In the genomic region with DNA sequence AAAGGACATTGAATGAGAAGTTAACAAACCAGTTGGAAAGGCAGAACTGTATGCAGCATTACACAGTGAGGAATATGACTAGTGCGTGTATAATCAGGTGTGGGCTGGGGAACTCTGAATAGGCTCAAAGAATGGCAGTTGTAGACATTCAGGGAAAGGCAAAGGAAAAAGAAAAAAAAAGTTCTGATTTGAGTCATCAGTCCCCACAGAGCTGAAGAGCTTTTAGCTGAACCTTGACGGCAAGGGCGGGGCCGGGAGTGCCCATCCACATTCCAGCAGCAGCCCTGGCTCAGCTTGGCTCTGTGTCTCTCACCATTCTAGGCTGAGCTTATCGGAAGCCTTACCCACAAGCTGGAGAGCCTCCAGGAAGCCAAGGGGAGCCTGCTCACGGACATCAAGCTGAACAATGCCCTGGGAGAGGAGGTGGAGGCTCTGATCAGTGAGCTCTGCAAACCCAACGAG, we compare ENCODE assay signal across 9 mouse cellular contexts.
DNase-seq lines count a peak whose midpoint lies in the region; ATAC-seq lines count a peak whose summit lies in the region.
"Had no signal": no experiment of that assay in that cellular context is flagged by ENCODE, and none has a peak within 500 bp of the region (broad histone marks: within the 10 kb centered on the region; RNA-seq: fewer than 3 reads in every experiment).

No protein-coding gene starts in this region.

- H3K4me3 ChIP-seq in intestine, embryonic 14.5 days (ENCODE audit: low read depth, low read length): no peak overlapping the region
- no peak overlapping the region for H3K4me3 ChIP-seq in stomach, embryonic 14.5 days (ENCODE audit: low read depth, low read length)

- no peaks in the 10 kb centered on the region for H3K27me3 ChIP-seq in intestine, embryonic 14.5 days (replicated peaks; ENCODE audit: control insufficient read depth, insufficient read depth, low read length)
- H3K27me3 ChIP-seq in stomach, embryonic 14.5 days (ENCODE audit: control insufficient read depth, insufficient read depth, low read length): no peaks in the 10 kb centered on the region

- peaks cover 5% of the 10 kb centered on the region; the same call in 1 of the 2 replicates for H3K4me1 ChIP-seq in intestine, embryonic 14.5 days (replicated peaks; ENCODE audit: control insufficient read depth, insufficient read depth, low read length)
- no peaks in the 10 kb centered on the region for H3K4me1 ChIP-seq in stomach, embryonic 14.5 days (ENCODE audit: control insufficient read depth, insufficient read depth, low read length)

- no peak overlapping the region for H3K27ac ChIP-seq in intestine, embryonic 14.5 days (ENCODE audit: low read depth)
- peak overlapping the region; percentile 84 for H3K27ac ChIP-seq in stomach, embryonic 14.5 days (ENCODE audit: low read length)
- H3K27ac ChIP-seq: liver, embryonic 14.5 days had no signal

- no peak for DNase-seq in frontal cortex, postnatal 14 days (ENCODE audit: low spot score in 2 of 2)
- peak; percentile 48 for DNase-seq in fibroblast of lung, adult 2 months (ENCODE audit: low read depth)
- no peak for DNase-seq in intestine, embryonic 14.5 days (ENCODE audit: low spot score)
- no peak for DNase-seq in cerebellum, adult 9-11 months
- DNase-seq in frontal cortex, postnatal 25 days (ENCODE audit: low spot score in 2 of 2): no peak

- 64% methylated on average over 7 of the region's 7 CpGs for WGBS in intestine, embryonic 14.5 days
- WGBS in stomach, embryonic 14.5 days: 57% methylated on average over 7 of the region's 7 CpGs

- ATAC-seq in frontal cortex, adult (ENCODE audit: low TSS enrichment): peak; percentile 17; the same call in 1 of the 2 replicates
- peak; percentile 69; the same call in 1 of the 2 replicates for ATAC-seq in intestine, embryonic 14.5 days (replicated peaks; ENCODE audit: low FRiP score, low TSS enrichment, low read depth)
- peak; percentile 77 for ATAC-seq in stomach, embryonic 14.5 days (ENCODE audit: insufficient number of reproducible peaks, insufficient read depth, low FRiP score, low read depth)
- no peak for ATAC-seq in activated CD4-positive, CD25-positive, alpha-beta regulatory T cell, adult 4 months

- no peak overlapping the region for H3K9ac ChIP-seq in intestine, embryonic 14.5 days (ENCODE audit: low read length)
- H3K9ac ChIP-seq in stomach, embryonic 14.5 days (replicated peaks; ENCODE audit: low read depth, low read length): no peak overlapping the region
- H3K9ac ChIP-seq: liver, embryonic 14.5 days had no signal

- H3K36me3 ChIP-seq in intestine, embryonic 14.5 days (ENCODE audit: control insufficient read depth, insufficient read depth, low read length): peaks cover 65% of the 10 kb centered on the region
- H3K36me3 ChIP-seq in stomach, embryonic 14.5 days (ENCODE audit: control insufficient read depth, insufficient read depth, low read length): peaks cover 26% of the 10 kb centered on the region

- no peaks in the 10 kb centered on the region for H3K9me3 ChIP-seq in intestine, embryonic 14.5 days (ENCODE audit: control insufficient read depth, low read length)
- no peaks in the 10 kb centered on the region for H3K9me3 ChIP-seq in stomach, embryonic 14.5 days (ENCODE audit: control insufficient read depth, low read depth, low read length)

- H3K4me2 ChIP-seq in intestine, embryonic 14.5 days (ENCODE audit: low read length): no peak overlapping the region
- H3K4me2 ChIP-seq in stomach, embryonic 14.5 days (replicated peaks; ENCODE audit: low read depth, low read length): no peak overlapping the region
